Mouse (Mus musculus): ENCODE measurements around the gene Bmp7. TPM values are rescaled to one million over a fixed set of nuclear protein-coding genes. Genes with fewer than 3 reads are reported as not detected.
A peak's percentile ranks its signal among the peaks of the same experiment; 100 is the strongest.

The Bmp7 gene
- polyA plus RNA-seq (2011; ENCODE audit: insufficient read depth, insufficient read length, low read depth, missing spikeins), result 15.4 and 17.4 TPM in 2 replicates

- Histone ChIP-seq H3K4me1 (ENCODE audit: control insufficient read depth, insufficient read depth, low read length) (no peaks in the 10 kb centered on the region), H3K9me3 (replicated peaks; ENCODE audit: control insufficient read depth, insufficient read depth, low read length, poor library complexity, severe bottlenecking) (no peaks in the 10 kb centered on the region), H3K36me3 (ENCODE audit: control insufficient read depth, insufficient read depth, low read length, poor library complexity, severe bottlenecking) (no peaks in the 10 kb centered on the region), H3K27me3 (ENCODE audit: control insufficient read depth, insufficient read depth, low read length, poor library complexity, severe bottlenecking) (peaks cover 10% of the 10 kb centered on the region), H3K27ac (ENCODE audit: insufficient read depth, low read length) (no peak within 1 kb of the TSS), H3K4me3 (ENCODE audit: low read depth, low read length) (peak within 1 kb of the TSS; percentile 81), H3K9ac (ENCODE audit: low read depth, poor library complexity, severe bottlenecking) (peak within 1 kb of the TSS; percentile 84)
- TF ChIP-seq EP300 (IDR thresholded peaks at IDR 0.05; ENCODE audit: insufficient read depth, low read depth, low read length) (no peak), CTCF (IDR thresholded peaks at IDR 0.05; ENCODE audit: low read depth, low read length) (no peak), POLR2A (IDR thresholded peaks at IDR 0.05; ENCODE audit: insufficient read depth, low read length) (no peak)
Measured at GRCm38 (mm10) chr2:172940003-172940798, at the start of gene Bmp7. Gene Bmp7 (minus strand): TSS chr2:172940321.

GRCm38 (mm10) chr2:172982776-172983561, 42.8 kb upstream of the Bmp7 start:
- Histone ChIP-seq H3K4me3 (ENCODE audit: low read depth, low read length) (no peak overlapping the region), H3K9ac (ENCODE audit: low read depth, poor library complexity, severe bottlenecking) (no peak overlapping the region), H3K4me1 (ENCODE audit: control insufficient read depth, insufficient read depth, low read length) (no peaks in the 10 kb centered on the region), H3K27ac (ENCODE audit: insufficient read depth, low read length) (no peak overlapping the region), H3K27me3 (ENCODE audit: control insufficient read depth, insufficient read depth, low read length, poor library complexity, severe bottlenecking) (no peaks in the 10 kb centered on the region; the same call in 1 of the 2 replicates), H3K9me3 (replicated peaks; ENCODE audit: control insufficient read depth, insufficient read depth, low read length, poor library complexity, severe bottlenecking) (no peaks in the 10 kb centered on the region), H3K36me3 (ENCODE audit: control insufficient read depth, insufficient read depth, low read length, poor library complexity, severe bottlenecking) (no peaks in the 10 kb centered on the region)
- no peak for TF ChIP-seq POLR2A (IDR thresholded peaks at IDR 0.05; ENCODE audit: insufficient read depth, low read length)
- no peak for TF ChIP-seq CTCF (IDR thresholded peaks at IDR 0.05; ENCODE audit: low read depth, low read length)
- TF ChIP-seq EP300 (IDR thresholded peaks at IDR 0.05; ENCODE audit: insufficient read depth, low read depth, low read length), result no peak

GRCm38 (mm10) chr2:172979666-172980345, 39.7 kb upstream of the Bmp7 start:
- no peak overlapping the region for H3K9ac ChIP-seq (ENCODE audit: low read depth, poor library complexity, severe bottlenecking)
- H3K9me3 ChIP-seq (replicated peaks; ENCODE audit: control insufficient read depth, insufficient read depth, low read length, poor library complexity, severe bottlenecking), result no peaks in the 10 kb centered on the region
- no peaks in the 10 kb centered on the region; the same call in 1 of the 2 replicates for H3K27me3 ChIP-seq (ENCODE audit: control insufficient read depth, insufficient read depth, low read length, poor library complexity, severe bottlenecking)
- no peaks in the 10 kb centered on the region for H3K4me1 ChIP-seq (ENCODE audit: control insufficient read depth, insufficient read depth, low read length)
- peak; percentile 30 for TF ChIP-seq CTCF (IDR thresholded peaks at IDR 0.05; ENCODE audit: low read depth, low read length)
- TF ChIP-seq EP300 (IDR thresholded peaks at IDR 0.05; ENCODE audit: insufficient read depth, low read depth, low read length), result no peak
- no peak overlapping the region for H3K27ac ChIP-seq (ENCODE audit: insufficient read depth, low read length)
- H3K36me3 ChIP-seq (ENCODE audit: control insufficient read depth, insufficient read depth, low read length, poor library complexity, severe bottlenecking), result no peaks in the 10 kb centered on the region
- no peak overlapping the region for H3K4me3 ChIP-seq (ENCODE audit: low read depth, low read length)

DNA sequence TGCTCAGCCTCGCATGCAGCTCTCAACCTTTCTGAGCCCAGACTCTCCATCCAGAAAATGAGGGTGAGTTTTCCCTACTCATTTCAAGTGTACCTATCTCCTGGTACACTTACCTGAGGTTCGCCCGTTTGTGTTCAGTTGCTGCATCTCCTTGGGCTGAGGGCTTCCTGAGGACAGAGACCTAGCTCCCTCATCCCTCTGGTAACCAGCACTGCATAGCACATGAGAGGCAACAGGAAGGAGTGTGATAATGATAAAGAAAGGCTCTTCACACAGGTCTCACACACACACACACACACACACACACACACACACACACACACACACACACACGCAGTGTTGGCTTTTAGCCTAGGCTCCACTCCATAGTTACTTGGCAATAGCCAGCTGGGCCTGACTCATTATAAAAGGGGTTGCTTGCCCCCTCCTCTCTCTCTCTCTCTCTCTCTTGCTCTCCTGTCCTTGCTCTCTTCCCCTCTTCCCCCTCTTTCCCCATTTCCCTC, 38.1 kb upstream of the Bmp7 start:
- Histone ChIP-seq H3K9ac (ENCODE audit: low read depth, poor library complexity, severe bottlenecking) (no peak overlapping the region), H3K4me1 (ENCODE audit: control insufficient read depth, insufficient read depth, low read length) (peaks cover 5% of the 10 kb centered on the region), H3K27ac (ENCODE audit: insufficient read depth, low read length) (no peak overlapping the region), H3K4me3 (ENCODE audit: low read depth, low read length) (no peak overlapping the region), H3K27me3 (ENCODE audit: control insufficient read depth, insufficient read depth, low read length, poor library complexity, severe bottlenecking) (no peaks in the 10 kb centered on the region; the same call in 1 of the 2 replicates), H3K9me3 (replicated peaks; ENCODE audit: control insufficient read depth, insufficient read depth, low read length, poor library complexity, severe bottlenecking) (no peaks in the 10 kb centered on the region), H3K36me3 (ENCODE audit: control insufficient read depth, insufficient read depth, low read length, poor library complexity, severe bottlenecking) (no peaks in the 10 kb centered on the region)
- no peak for TF ChIP-seq EP300 (IDR thresholded peaks at IDR 0.05; ENCODE audit: insufficient read depth, low read depth, low read length)
- no peak for TF ChIP-seq POLR2A (IDR thresholded peaks at IDR 0.05; ENCODE audit: insufficient read depth, low read length)
- no peak for TF ChIP-seq CTCF (IDR thresholded peaks at IDR 0.05; ENCODE audit: low read depth, low read length)

GRCm38 (mm10) chr2:172977409-172978130, 37.4 kb upstream of the Bmp7 start, which contains the start of gene Spo11:
Gene Spo11 (plus strand): TSS chr2:172977700.
- peaks cover 5% of the 10 kb centered on the region for H3K4me1 ChIP-seq (ENCODE audit: control insufficient read depth, insufficient read depth, low read length)
- no peak within 1 kb of the TSS for H3K27ac ChIP-seq (ENCODE audit: insufficient read depth, low read length)
- no peaks in the 10 kb centered on the region for H3K9me3 ChIP-seq (replicated peaks; ENCODE audit: control insufficient read depth, insufficient read depth, low read length, poor library complexity, severe bottlenecking)
- no peak within 1 kb of the TSS for H3K4me3 ChIP-seq (ENCODE audit: low read depth, low read length)
- no peak within 1 kb of the TSS for H3K9ac ChIP-seq (ENCODE audit: low read depth, poor library complexity, severe bottlenecking)
- TF ChIP-seq EP300 (IDR thresholded peaks at IDR 0.05; ENCODE audit: insufficient read depth, low read depth, low read length), result peak; percentile 87
- no peak for TF ChIP-seq POLR2A (IDR thresholded peaks at IDR 0.05; ENCODE audit: insufficient read depth, low read length)
- no peaks in the 10 kb centered on the region for H3K36me3 ChIP-seq (ENCODE audit: control insufficient read depth, insufficient read depth, low read length, poor library complexity, severe bottlenecking)
- H3K27me3 ChIP-seq (ENCODE audit: control insufficient read depth, insufficient read depth, low read length, poor library complexity, severe bottlenecking), result no peaks in the 10 kb centered on the region; the same call in 1 of the 2 replicates

Measured in ES-Bruce4 (cell line).